Mouse (Mus musculus): Measurements from ENCODE around the gene Mapk13. TPM values are rescaled to one million over a fixed set of nuclear protein-coding genes. Genes with fewer than 3 reads are reported as not detected.

The Mapk13 gene
- total RNA-seq, 2 experiments from 2014 or later = 0.17 to 0.18 TPM

Other genes with a start within 250 kb of the Mapk13 start
- gene Armc12, start 238.5 kb upstream of the Mapk13 start, total RNA-seq (2021) = not detected
- not detected for gene Clpsl2, start 219.9 kb upstream of the Mapk13 start, total RNA-seq (2021)
- gene Clps, start 208.5 kb upstream of the Mapk13 start, total RNA-seq (2021) = not detected
- not detected for gene Lhfpl5, start 193.7 kb upstream of the Mapk13 start, total RNA-seq (2021)
- 10 to 100 TPM; 32.6 to 35.5 TPM for gene Srpk1, start 146.6 kb upstream of the Mapk13 start, total RNA-seq (2021)
- under 1 TPM; 0.16 to 0.78 TPM for gene Slc26a8, start 79.1 kb upstream of the Mapk13 start, total RNA-seq (2021)
- 10 to 100 TPM; 55.0 to 55.8 TPM for gene Mapk14, start 78.0 kb upstream of the Mapk13 start, total RNA-seq (2021)
- gene AC170998.1, start 43.2 kb upstream of the Mapk13 start, total RNA-seq (2021) = under 1 TPM in 1 of 2 experiments, not detected in 1; 0.88 TPM
- 10 to 100 TPM; 12.4 to 16.2 TPM for gene Brpf3, start 31.8 kb downstream of the Mapk13 start, total RNA-seq (2021)
- not detected for gene Pnpla1, start 89.1 kb downstream of the Mapk13 start, total RNA-seq (2021)
- under 1 TPM; 0.05 to 0.50 TPM for gene 4930539E08Rik, start 146.0 kb downstream of the Mapk13 start, total RNA-seq (2021)
- under 1 TPM in 1 of 2 experiments, not detected in 1; 0.42 TPM for gene Pxt1, start 174.5 kb downstream of the Mapk13 start, total RNA-seq (2021)
- gene Kctd20, start 182.7 kb downstream of the Mapk13 start, total RNA-seq (2021) = 10 to 100 TPM; 54.9 to 64.2 TPM
- gene Stk38, start 238.7 kb downstream of the Mapk13 start, total RNA-seq (2021) = 10 to 100 TPM; 32.8 to 38.2 TPM